Mouse (Mus musculus) layer of hippocampus, postnatal 14 days (tissue): Measurements from ENCODE around the gene Mtus2. TPM values are rescaled to one million over a fixed set of nuclear protein-coding genes. Genes with fewer than 3 reads are reported as not detected.
A peak's percentile ranks its signal among the peaks of the same experiment; 100 is the strongest.

Source experiments
- DNase-seq, 2 experiments: peaks; one replicate each; pipeline ENCODE4 v3.0.0; 2021 to 2022; ENCODE audit warnings: low spot score in 2 of 2, mixed read lengths in 1 of 2
- total RNA-seq, 2 experiments: library from RNA; stranded (reverse); gene quantifications; 2 replicates each; pipeline ENCODE4 v1.2.3; 2021

The Mtus2 gene
- total RNA-seq, 2 experiments from 2014 or later = 32.7 to 33.6 TPM

- DNase-seq = peak in 1 of 2 experiments; percentile 29
Measured at GRCm38 (mm10) chr5:148179231-148179630, 222.1 kb downstream of the Mtus2 start.

GRCm38 (mm10) chr5:148180590-148181307 lies 223.6 kb downstream of the Mtus2 start:
- DNase-seq = peak in 1 of 2 experiments; percentile 34

GRCm38 (mm10) chr5:148181308-148181630 lies 224.1 kb downstream of the Mtus2 start:
- no peak for DNase-seq

- no peak for DNase-seq
Measured at GRCm38 (mm10) chr5:148181901-148182300, 224.8 kb downstream of the Mtus2 start.

GRCm38 (mm10) chr5:148185898-148186297 lies 228.8 kb downstream of the Mtus2 start:
- DNase-seq = no peak

- no peak for DNase-seq
Measured at GRCm38 (mm10) chr5:148191416-148191815, 234.3 kb downstream of the Mtus2 start.

- DNase-seq = no peak
Measured at GRCm38 (mm10) chr5:148211831-148212230, 254.7 kb downstream of the Mtus2 start.

GRCm38 (mm10) chr5:148216786-148217185 lies 259.7 kb downstream of the Mtus2 start:
- DNase-seq = no peak

- DNase-seq = no peak
Measured at GRCm38 (mm10) chr5:148222898-148223297, 265.8 kb downstream of the Mtus2 start.

GRCm38 (mm10) chr5:148224004-148224403 lies 266.9 kb downstream of the Mtus2 start:
- no peak for DNase-seq

- DNase-seq = no peak
Measured at GRCm38 (mm10) chr5:148233714-148234113, 276.6 kb downstream of the Mtus2 start.

- DNase-seq = no peak
Measured at GRCm38 (mm10) chr5:148236616-148237015, 279.5 kb downstream of the Mtus2 start.

GRCm38 (mm10) chr5:148239067-148239466 lies 281.9 kb downstream of the Mtus2 start:
- DNase-seq = peak in 1 of 2 experiments; percentile 54

- no peak for DNase-seq
Measured at GRCm38 (mm10) chr5:148239757-148240156, 282.6 kb downstream of the Mtus2 start.

- DNase-seq = peak; percentile 68 to 81
Measured at GRCm38 (mm10) chr5:148241932-148242331, 284.8 kb downstream of the Mtus2 start.

- DNase-seq = no peak
Measured at GRCm38 (mm10) chr5:148244471-148244870, 287.4 kb downstream of the Mtus2 start.

- no peak for DNase-seq
Measured at GRCm38 (mm10) chr5:148245386-148245785, 288.3 kb downstream of the Mtus2 start.

GRCm38 (mm10) chr5:148248236-148248635 lies 291.1 kb downstream of the Mtus2 start:
- DNase-seq = no peak

GRCm38 (mm10) chr5:148251847-148252246 lies 294.7 kb downstream of the Mtus2 start:
- DNase-seq = no peak

GRCm38 (mm10) chr5:148262016-148262415 lies 304.9 kb downstream of the Mtus2 start:
- no peak for DNase-seq

GRCm38 (mm10) chr5:148264819-148265707 lies 307.9 kb downstream of the Mtus2 start:
- peak; percentile 36 to 47 for DNase-seq

- DNase-seq = no peak
Measured at GRCm38 (mm10) chr5:148266841-148267240, 309.7 kb downstream of the Mtus2 start.
